Mouse (Mus musculus): ENCODE data around the gene Myo9b.
"Not testable (repeated sequence)": the region's sequence is repeated elsewhere in the genome, so short reads cannot be mapped to it uniquely, and the experiment has no call there.

The Myo9b gene

GRCm38 (mm10) chr8:71296784-71297183 is 24.3 kb downstream of the Myo9b start:
- DNase-seq (ENCODE audit: inconsistent ontology term), result no peak

- DNase-seq (ENCODE audit: inconsistent ontology term), result no peak
Observed at GRCm38 (mm10) chr8:71297439-71297838, 24.9 kb downstream of the Myo9b start.

- DNase-seq (ENCODE audit: inconsistent ontology term), result no peak
Observed at GRCm38 (mm10) chr8:71299716-71300115, 27.2 kb downstream of the Myo9b start.

GRCm38 (mm10) chr8:71302788-71303187 is 30.3 kb downstream of the Myo9b start:
- DNase-seq (ENCODE audit: inconsistent ontology term), result no peak

- no peak for DNase-seq (ENCODE audit: inconsistent ontology term)
Observed at GRCm38 (mm10) chr8:71303632-71304031, 31.1 kb downstream of the Myo9b start.

GRCm38 (mm10) chr8:71305988-71306387 is 33.5 kb downstream of the Myo9b start:
- no peak for DNase-seq (ENCODE audit: inconsistent ontology term)

GRCm38 (mm10) chr8:71307371-71307770 is 34.9 kb downstream of the Myo9b start:
- DNase-seq (ENCODE audit: inconsistent ontology term), result no peak

GRCm38 (mm10) chr8:71307913-71308312 is 35.4 kb downstream of the Myo9b start:
- DNase-seq (ENCODE audit: inconsistent ontology term), result no peak

GRCm38 (mm10) chr8:71310446-71310845 is 37.9 kb downstream of the Myo9b start:
- DNase-seq (ENCODE audit: inconsistent ontology term), result peak; percentile 13

GRCm38 (mm10) chr8:71312700-71313099 is 40.2 kb downstream of the Myo9b start:
- DNase-seq (ENCODE audit: inconsistent ontology term), result peak; percentile 69

GRCm38 (mm10) chr8:71313951-71314350 is 41.4 kb downstream of the Myo9b start:
- no peak for DNase-seq (ENCODE audit: inconsistent ontology term)

GRCm38 (mm10) chr8:71315972-71316371 is 43.5 kb downstream of the Myo9b start:
- DNase-seq (ENCODE audit: inconsistent ontology term), result no peak

GRCm38 (mm10) chr8:71316486-71317031 is 44.0 kb downstream of the Myo9b start:
- no peak for DNase-seq (ENCODE audit: inconsistent ontology term)

- DNase-seq (ENCODE audit: inconsistent ontology term), result not testable (repeated sequence)
Observed at GRCm38 (mm10) chr8:71318610-71319009, 46.1 kb downstream of the Myo9b start.

- not testable (repeated sequence) for DNase-seq (ENCODE audit: inconsistent ontology term)
Observed at GRCm38 (mm10) chr8:71319760-71320159, 47.2 kb downstream of the Myo9b start.

- DNase-seq (ENCODE audit: inconsistent ontology term), result peak; percentile 14
Observed at GRCm38 (mm10) chr8:71322939-71323338, 50.4 kb downstream of the Myo9b start.

GRCm38 (mm10) chr8:71324848-71325247 is 52.3 kb downstream of the Myo9b start:
- DNase-seq (ENCODE audit: inconsistent ontology term), result no peak

- not testable (repeated sequence) for DNase-seq (ENCODE audit: inconsistent ontology term)
Observed at GRCm38 (mm10) chr8:71337834-71338233, 65.3 kb downstream of the Myo9b start.

GRCm38 (mm10) chr8:71340625-71341024 is 68.1 kb downstream of the Myo9b start:
- no peak for DNase-seq (ENCODE audit: inconsistent ontology term)

GRCm38 (mm10) chr8:71346581-71346980 is 74.1 kb downstream of the Myo9b start:
- no peak for DNase-seq (ENCODE audit: inconsistent ontology term)

- no peak for DNase-seq (ENCODE audit: inconsistent ontology term)
Observed at GRCm38 (mm10) chr8:71351117-71351516, 78.6 kb downstream of the Myo9b start.

- no peak for DNase-seq (ENCODE audit: inconsistent ontology term)
Observed at GRCm38 (mm10) chr8:71351520-71351919, 79.0 kb downstream of the Myo9b start.

GRCm38 (mm10) chr8:71358026-71358425 is 85.5 kb downstream of the Myo9b start:
- no peak for DNase-seq (ENCODE audit: inconsistent ontology term)

All from Muller cell, postnatal 12 days (primary cell).